Mouse (Mus musculus): ENCODE measurements around the gene Cit.

Cit gene

GRCm38 (mm10) chr5:115910491-115910890 lies 65.4 kb downstream of the Cit start:
- DNase-seq (ENCODE audit: low read depth, low spot score): no peak

GRCm38 (mm10) chr5:115915481-115915880 lies 70.4 kb downstream of the Cit start:
- no peak for DNase-seq (ENCODE audit: low read depth, low spot score)

DNA sequence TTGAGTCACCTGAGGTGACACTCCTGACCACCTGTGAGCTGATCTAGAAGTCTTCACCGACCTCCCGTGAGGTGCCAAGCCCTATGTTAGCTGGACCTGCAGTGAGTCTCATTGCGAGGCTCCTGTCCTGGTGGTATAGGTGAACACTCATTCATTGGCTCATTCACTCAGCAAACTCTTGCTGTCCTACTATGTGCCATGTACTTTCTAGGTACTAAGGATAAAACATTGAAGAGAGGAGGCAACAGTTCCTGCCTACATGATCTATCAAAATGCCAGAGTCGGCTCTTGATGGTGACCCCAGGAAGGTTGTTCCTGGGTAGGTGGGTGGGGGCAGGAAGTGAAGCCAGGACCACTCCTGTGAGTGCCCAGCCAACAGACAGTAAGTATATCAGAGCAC lies 72.9 kb downstream of the Cit start:
- no peak for DNase-seq (ENCODE audit: low read depth, low spot score)

DNA sequence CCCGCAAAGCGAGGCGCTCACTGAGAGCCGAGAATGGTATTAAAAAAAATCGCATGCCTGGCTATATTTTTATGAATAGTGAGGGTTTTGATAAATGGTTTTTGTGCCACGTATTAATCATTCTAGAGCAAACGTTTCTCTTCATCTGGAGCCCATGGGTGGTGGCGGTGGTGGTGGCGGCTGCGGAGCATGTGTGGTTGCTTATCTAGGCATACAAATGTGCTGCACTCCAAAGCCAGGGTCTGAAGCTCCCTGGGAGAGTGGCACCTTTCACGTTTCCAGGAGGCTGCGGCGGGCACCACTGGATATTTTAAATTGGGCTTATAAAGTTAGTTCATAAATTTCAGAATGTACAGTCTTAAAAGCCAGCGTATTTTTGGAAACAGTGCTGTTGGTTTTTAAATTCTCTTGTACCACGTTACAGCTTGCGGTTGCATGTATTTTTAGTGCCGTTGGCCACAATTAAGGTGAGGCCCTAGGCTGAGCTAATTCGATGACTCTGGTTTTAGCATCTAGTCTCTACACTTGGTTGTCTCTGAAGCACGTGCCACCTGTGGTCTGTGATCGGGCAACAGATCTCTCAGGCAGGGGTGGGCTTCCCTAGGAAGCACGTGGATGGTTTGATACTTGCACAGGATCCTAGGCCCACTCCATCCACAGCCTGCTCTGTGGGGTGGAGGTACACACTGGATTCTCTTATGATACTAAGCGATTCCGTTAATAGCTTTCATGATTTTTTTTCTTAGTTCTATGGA lies 73.7 kb downstream of the Cit start:
- no peak for DNase-seq (ENCODE audit: low read depth, low spot score)

- no peak for DNase-seq (ENCODE audit: low read depth, low spot score)
These were observed 76.9 kb downstream of the Cit start for GRCm38 (mm10) chr5:115921990-115922389.

DNA sequence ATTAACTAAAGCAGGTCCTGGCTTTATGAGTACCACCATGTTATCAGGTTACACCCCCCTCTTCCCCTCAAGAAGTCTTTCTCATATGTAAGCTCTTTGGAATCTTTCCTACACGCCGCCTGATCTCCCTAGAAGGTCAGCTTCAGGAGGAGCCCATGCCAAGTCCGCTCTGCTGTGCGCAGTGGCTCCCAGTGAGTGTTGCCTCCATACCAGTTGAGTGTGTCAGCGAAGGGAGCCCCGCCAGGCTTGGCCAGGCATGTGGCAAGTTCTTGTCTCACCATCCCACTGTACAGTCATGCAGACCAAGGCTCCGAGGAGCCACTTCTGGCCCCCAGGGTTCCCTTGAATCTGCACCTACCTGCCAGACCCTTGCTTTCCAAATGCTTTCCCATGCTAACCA lies 79.9 kb downstream of the Cit start:
- no peak for DNase-seq (ENCODE audit: low read depth, low spot score)

DNA sequence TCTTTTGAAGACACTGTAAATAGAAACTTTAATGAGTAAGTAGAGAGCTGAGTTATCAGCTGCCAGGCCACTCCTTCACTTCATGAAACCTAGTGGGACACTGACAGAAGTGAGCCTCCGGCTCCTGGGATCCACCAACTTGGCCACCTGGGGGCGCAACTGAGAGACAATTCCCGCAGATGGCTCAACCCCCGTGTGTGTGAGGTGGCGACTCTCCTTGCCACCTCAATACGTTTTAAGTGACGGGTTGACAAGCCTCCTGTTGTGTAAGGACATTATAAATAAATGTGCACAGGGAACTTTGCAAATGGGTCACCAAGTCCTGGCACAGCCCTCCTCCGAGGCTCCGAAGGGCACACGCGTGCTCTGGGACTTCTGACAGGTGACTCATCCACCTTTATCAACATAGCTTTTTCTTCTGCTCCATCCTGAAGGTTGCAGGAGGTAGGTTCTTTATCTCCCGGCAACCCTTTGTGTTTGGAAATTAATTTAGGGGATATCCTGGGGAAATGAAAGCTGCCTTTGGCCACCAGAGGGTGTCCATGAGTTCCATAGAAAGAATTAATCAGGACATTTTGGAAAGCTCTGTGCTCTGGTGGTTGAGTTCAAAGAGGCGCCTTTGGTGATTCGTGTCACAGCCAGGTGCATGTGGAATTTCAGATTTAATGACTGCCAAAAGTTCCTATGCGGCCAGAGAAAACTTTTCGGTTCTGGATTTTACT lies 83.9 kb downstream of the Cit start:
- peak; percentile 44 for DNase-seq (ENCODE audit: low read depth, low spot score)

DNA sequence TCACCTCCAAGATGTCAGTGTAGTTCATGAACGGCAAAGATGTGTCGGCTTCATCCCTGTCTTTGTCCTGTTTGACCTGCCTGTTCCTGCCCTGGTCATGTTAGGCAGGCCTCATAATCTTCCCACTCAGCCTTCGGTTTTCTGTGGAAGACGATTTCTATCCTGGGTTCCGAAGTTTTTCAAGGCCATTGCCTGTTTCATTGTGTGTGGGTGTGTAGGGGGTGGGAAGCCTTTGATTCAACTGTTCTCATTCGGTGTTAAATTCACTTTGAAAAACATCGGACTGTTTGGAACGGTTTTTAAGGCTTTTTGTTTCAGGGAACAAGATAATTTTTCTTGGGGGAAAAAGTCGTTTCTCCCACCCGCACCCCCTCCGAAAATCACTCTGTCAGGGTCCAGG lies 87.2 kb downstream of the Cit start:
- DNase-seq (ENCODE audit: low read depth, low spot score): no peak

DNA sequence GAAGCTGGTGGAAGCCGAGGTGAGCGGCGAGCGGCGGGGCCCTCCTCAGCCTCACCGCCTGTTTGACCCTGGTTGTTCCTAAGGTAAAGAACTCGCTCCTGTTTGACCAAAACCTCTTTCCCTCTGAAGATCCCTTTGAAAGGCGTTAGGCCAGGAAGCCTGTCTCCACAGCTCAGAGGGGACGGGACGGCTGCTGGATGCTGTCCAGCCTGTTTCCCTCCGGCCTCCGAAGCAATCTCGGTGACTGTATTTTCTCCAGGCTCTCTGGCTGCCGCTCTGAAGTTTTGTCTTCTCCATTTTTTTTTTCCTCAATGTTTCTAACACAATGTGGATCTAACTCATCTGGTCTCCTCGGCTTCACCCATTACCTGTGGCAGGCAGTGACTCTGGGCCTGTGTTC lies 91.8 kb downstream of the Cit start:
- no peak for DNase-seq (ENCODE audit: low read depth, low spot score)

- DNase-seq (ENCODE audit: low read depth, low spot score): no peak
These were observed 92.5 kb downstream of the Cit start for GRCm38 (mm10) chr5:115937566-115937965.

- no peak for DNase-seq (ENCODE audit: low read depth, low spot score)
These were observed 93.9 kb downstream of the Cit start for GRCm38 (mm10) chr5:115938999-115939398.

- DNase-seq (ENCODE audit: low read depth, low spot score): peak; percentile 50
These were observed 97.3 kb downstream of the Cit start for GRCm38 (mm10) chr5:115942389-115942788.

GRCm38 (mm10) chr5:115944791-115945490 lies 99.9 kb downstream of the Cit start:
- peak; percentile 60 for DNase-seq (ENCODE audit: low read depth, low spot score)

- no peak for DNase-seq (ENCODE audit: low read depth, low spot score)
These were observed 102.7 kb downstream of the Cit start for GRCm38 (mm10) chr5:115947622-115948353.

DNA sequence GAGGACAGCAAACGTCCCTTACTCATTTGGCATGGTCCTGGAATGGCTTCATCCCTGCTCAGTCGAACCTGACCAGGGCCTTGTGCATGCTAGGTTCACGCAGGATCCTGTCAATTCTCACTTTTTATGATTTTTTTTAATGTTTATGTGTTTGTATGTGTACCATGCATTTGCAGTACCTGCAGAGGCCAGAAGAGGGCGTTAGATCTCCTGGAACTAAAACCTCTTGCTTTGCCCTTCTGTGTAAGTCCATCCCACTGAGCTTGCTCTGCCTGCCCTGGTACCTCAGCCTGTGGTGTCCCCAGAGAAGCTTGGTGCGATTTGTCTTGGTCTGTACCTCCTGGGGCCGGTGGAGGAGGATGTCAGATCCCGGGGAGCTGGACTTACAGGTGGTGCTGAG lies 105.9 kb downstream of the Cit start:
- DNase-seq (ENCODE audit: low read depth, low spot score): peak; percentile 35

- peak; percentile 69 for DNase-seq (ENCODE audit: low read depth, low spot score)
These were observed 108.1 kb downstream of the Cit start for GRCm38 (mm10) chr5:115953173-115953572.

- DNase-seq (ENCODE audit: low read depth, low spot score): no peak
These were observed 109.0 kb downstream of the Cit start for GRCm38 (mm10) chr5:115954084-115954483.

DNA sequence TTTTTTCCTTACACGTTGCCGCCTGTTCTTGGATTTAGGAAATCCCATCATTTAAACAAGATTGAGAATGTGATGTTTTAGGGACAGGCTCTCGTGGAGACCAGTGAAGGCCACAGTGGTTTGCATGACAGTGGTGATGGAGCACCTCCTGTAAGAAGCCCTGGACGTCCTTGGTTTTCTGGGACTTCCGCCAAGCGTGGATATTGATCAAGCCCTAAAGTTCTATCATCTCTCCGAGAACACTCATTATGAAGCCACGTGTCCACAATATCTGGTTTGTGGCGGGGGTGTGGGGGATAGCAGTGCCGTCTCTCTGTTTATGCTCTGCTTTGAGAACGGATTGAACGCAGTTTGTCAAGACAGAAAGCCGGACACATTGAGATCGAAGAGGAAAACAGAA lies 109.5 kb downstream of the Cit start:
- DNase-seq (ENCODE audit: low read depth, low spot score): no peak

DNA sequence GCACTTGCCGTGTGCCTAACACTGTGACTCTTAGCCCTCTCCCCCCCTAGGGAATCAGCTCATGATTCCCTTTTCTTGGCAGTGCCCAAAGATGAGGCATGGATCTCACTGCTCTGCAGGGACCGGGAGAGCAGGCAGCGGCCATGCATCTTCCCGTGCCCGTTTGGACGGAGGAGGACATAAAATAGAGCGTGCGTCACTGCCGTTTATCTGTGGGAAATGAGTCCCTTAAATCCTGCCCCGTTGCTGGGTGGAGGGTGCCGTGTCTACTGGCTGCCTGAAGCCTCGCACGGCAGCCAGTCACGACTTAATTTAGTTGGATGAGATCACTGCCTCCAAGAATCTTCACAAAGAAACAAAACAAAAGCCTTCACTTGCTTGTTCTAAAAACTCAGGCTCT lies 110.1 kb downstream of the Cit start:
- no peak for DNase-seq (ENCODE audit: low read depth, low spot score)

GRCm38 (mm10) chr5:115956048-115956447 lies 111.0 kb downstream of the Cit start:
- peak; percentile 50 for DNase-seq (ENCODE audit: low read depth, low spot score)

DNA sequence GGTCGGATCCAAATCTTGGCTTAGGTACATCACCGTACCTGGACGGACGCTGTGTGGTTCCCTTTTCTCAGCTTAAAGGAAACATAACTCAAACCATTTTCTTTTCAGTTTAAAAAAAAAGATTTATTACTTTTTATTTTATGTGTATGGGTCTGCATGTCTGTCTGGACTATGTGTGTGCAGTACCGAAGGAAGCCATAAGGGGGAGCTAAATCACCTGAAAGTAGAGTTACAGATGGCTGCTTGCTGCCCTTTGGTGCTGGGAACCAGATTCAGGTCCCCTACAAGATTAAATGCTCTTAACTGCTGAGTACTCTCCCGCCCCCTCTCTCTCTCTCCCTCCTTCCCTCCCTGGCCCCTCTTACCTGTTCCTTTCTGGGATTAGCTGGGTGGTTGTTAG lies 112.1 kb downstream of the Cit start:
- DNase-seq (ENCODE audit: low read depth, low spot score): peak; percentile 64

GRCm38 (mm10) chr5:115958344-115958743 lies 113.3 kb downstream of the Cit start:
- no peak for DNase-seq (ENCODE audit: low read depth, low spot score)

All from ES-CJ7 (cell line).